Mouse (Mus musculus) limb, embryonic 10.5 days (tissue): ENCODE measurements around the gene Kcnq1. TPM values are rescaled to one million over a fixed set of nuclear protein-coding genes. Genes with fewer than 3 reads are reported as not detected.

Source experiments
- DNase-seq: peaks from one replicate; pipeline ENCODE4 v3.0.0-alpha.2; 2017; ENCODE audit warnings: low spot score
- H3K27ac ChIP-seq: fragments of 300-500 bp; sonication (generic); 2 replicates; pipeline ENCODE4 v1.5.1; 2016; ENCODE audit warnings: mild to moderate bottlenecking
- H3K27me3 ChIP-seq: fragments of 300-500 bp; sonication (generic); 2 replicates; pipeline ENCODE4 v1.6.1; 2016; ENCODE audit warnings: low read depth, mild to moderate bottlenecking; ENCODE audit not compliant: poor library complexity, severe bottlenecking
- H3K36me3 ChIP-seq: fragments of 300-500 bp; sonication (generic); 2 replicates; pipeline ENCODE4 v1.6.1; 2016; ENCODE audit warnings: mild to moderate bottlenecking, moderate library complexity
- H3K4me1 ChIP-seq: fragments of 300-500 bp; sonication (generic); 2 replicates; pipeline ENCODE4 v1.6.1; 2016
- H3K4me3 ChIP-seq: fragments of 300-500 bp; sonication (generic); 2 replicates; pipeline ENCODE4 v1.5.1; 2016; ENCODE audit warnings: mild to moderate bottlenecking, moderate library complexity
- H3K9me3 ChIP-seq: fragments of 300-500 bp; sonication (generic); replicated peaks from 2 replicates; pipeline ENCODE4 v1.6.1; 2016; ENCODE audit warnings: mild to moderate bottlenecking
- WGBS: fragments of 180-500 bp; shearing (Covaris S2); methylation state at CpG from one replicate; pipeline ENCODE4 v1.1.7; 2016; 5-methylcytosine and 5-hydroxymethylcytosine counted together
- polyA plus RNA-seq: library from polyadenylated mRNA; unstranded; fragments of >200 nt; fragmentation: Nextera tagmentation; extraction: Ambion mirVana; gene quantifications from 2 replicates; pipeline ENCODE4 v1.2.1, GENCODE M21; 2016

The Kcnq1 gene
- polyA plus RNA-seq, 1 experiment from 2014 or later = 0.94 TPM

- Histone ChIP-seq H3K27me3 (peaks cover 4% of the 10 kb centered on the region), H3K4me1 (peaks cover 38% of the 10 kb centered on the region), H3K9me3 (no peaks in the 10 kb centered on the region), H3K4me3 (peak overlapping the region; percentile 30), H3K36me3 (no peaks in the 10 kb centered on the region), H3K27ac (peak overlapping the region; percentile 85)
- WGBS = 11% methylated on average over 18 of the region's 18 CpGs
- DNase-seq = peak; percentile 92
Measured at GRCm38 (mm10) chr7:143153915-143154373, 47.8 kb downstream of the Kcnq1 start.

- Histone ChIP-seq H3K36me3 (no peaks in the 10 kb centered on the region), H3K4me3 (peak overlapping the region; percentile 30; the same call in 1 of the 2 replicates), H3K4me1 (peaks cover 43% of the 10 kb centered on the region), H3K9me3 (no peaks in the 10 kb centered on the region), H3K27me3 (peaks cover 4% of the 10 kb centered on the region), H3K27ac (peak overlapping the region; percentile 85)
- WGBS = 30% methylated on average over 19 of the region's 19 CpGs
- peak; percentile 74 for DNase-seq
Measured at GRCm38 (mm10) chr7:143154458-143154871, 48.3 kb downstream of the Kcnq1 start.

- H3K4me1 ChIP-seq = peaks cover 51% of the 10 kb centered on the region
- H3K27ac ChIP-seq = peak overlapping the region; percentile 85
- peaks cover 4% of the 10 kb centered on the region for H3K27me3 ChIP-seq
- no peaks in the 10 kb centered on the region for H3K36me3 ChIP-seq
- H3K9me3 ChIP-seq = no peaks in the 10 kb centered on the region
- H3K4me3 ChIP-seq = no peak overlapping the region
- 48% methylated on average over 5 of the region's 5 CpGs for WGBS
- no peak for DNase-seq
Measured at GRCm38 (mm10) chr7:143155257-143155656, 49.1 kb downstream of the Kcnq1 start.

GRCm38 (mm10) chr7:143158690-143159425 is 52.7 kb downstream of the Kcnq1 start:
- peaks cover 4% of the 10 kb centered on the region for H3K27me3 ChIP-seq
- WGBS = 86% methylated on average over 14 of the region's 14 CpGs
- peaks cover 53% of the 10 kb centered on the region for H3K4me1 ChIP-seq
- no peaks in the 10 kb centered on the region for H3K9me3 ChIP-seq
- no peak for DNase-seq
- H3K27ac ChIP-seq = peak overlapping the region; percentile 73
- no peak overlapping the region for H3K4me3 ChIP-seq
- H3K36me3 ChIP-seq = no peaks in the 10 kb centered on the region

GRCm38 (mm10) chr7:143159446-143159845 is 53.3 kb downstream of the Kcnq1 start:
- H3K36me3 ChIP-seq = no peaks in the 10 kb centered on the region
- no peaks in the 10 kb centered on the region for H3K9me3 ChIP-seq
- H3K4me3 ChIP-seq = no peak overlapping the region
- 65% methylated on average over 11 of the region's 11 CpGs for WGBS
- DNase-seq = no peak
- H3K27me3 ChIP-seq = peaks cover 4% of the 10 kb centered on the region
- H3K4me1 ChIP-seq = peaks cover 47% of the 10 kb centered on the region
- H3K27ac ChIP-seq = peak overlapping the region; percentile 73

GRCm38 (mm10) chr7:143160057-143160456 is 53.9 kb downstream of the Kcnq1 start:
- no peaks in the 10 kb centered on the region for H3K9me3 ChIP-seq
- no peak overlapping the region for H3K4me3 ChIP-seq
- DNase-seq = no peak
- 85% methylated on average over 5 of the region's 5 CpGs for WGBS
- peaks cover 41% of the 10 kb centered on the region for H3K4me1 ChIP-seq
- H3K36me3 ChIP-seq = no peaks in the 10 kb centered on the region
- H3K27me3 ChIP-seq = peaks cover 4% of the 10 kb centered on the region; the same call in 1 of the 2 replicates
- H3K27ac ChIP-seq = peak overlapping the region; percentile 73

- no peak overlapping the region for H3K4me3 ChIP-seq
- no peaks in the 10 kb centered on the region for H3K36me3 ChIP-seq
- WGBS = 76% methylated on average over 3 of the region's 3 CpGs
- no peaks in the 10 kb centered on the region for H3K9me3 ChIP-seq
- H3K27ac ChIP-seq = no peak overlapping the region
- 0 out of 2 replicates have a peak, but pooled peaks cover 4% of the 10 kb centered on the region for H3K27me3 ChIP-seq
- peaks cover 32% of the 10 kb centered on the region for H3K4me1 ChIP-seq
- DNase-seq = no peak
Measured at GRCm38 (mm10) chr7:143162051-143162450, 55.9 kb downstream of the Kcnq1 start.

GRCm38 (mm10) chr7:143164074-143164473 is 57.9 kb downstream of the Kcnq1 start:
- H3K9me3 ChIP-seq = no peaks in the 10 kb centered on the region
- H3K4me3 ChIP-seq = no peak overlapping the region
- no peak overlapping the region for H3K27ac ChIP-seq
- H3K36me3 ChIP-seq = no peaks in the 10 kb centered on the region
- 0 out of 2 replicates have a peak, but pooled peaks cover 4% of the 10 kb centered on the region for H3K27me3 ChIP-seq
- peaks cover 14% of the 10 kb centered on the region for H3K4me1 ChIP-seq
- no peak for DNase-seq

- no peak for DNase-seq
- WGBS = 76% methylated on average over 7 of the region's 7 CpGs
- Histone ChIP-seq H3K4me3 (no peak overlapping the region), H3K9me3 (no peaks in the 10 kb centered on the region), H3K36me3 (no peaks in the 10 kb centered on the region), H3K4me1 (no peaks in the 10 kb centered on the region), H3K27me3 (0 out of 2 replicates have a peak, but pooled peaks cover 4% of the 10 kb centered on the region), H3K27ac (no peak overlapping the region)
Measured at GRCm38 (mm10) chr7:143165687-143166265, 59.6 kb downstream of the Kcnq1 start.

- no peaks in the 10 kb centered on the region for H3K36me3 ChIP-seq
- 80% methylated on average over 3 of the region's 3 CpGs for WGBS
- no peak for DNase-seq
- no peaks in the 10 kb centered on the region for H3K9me3 ChIP-seq
- no peaks in the 10 kb centered on the region for H3K4me1 ChIP-seq
- H3K4me3 ChIP-seq = no peak overlapping the region
- 0 out of 2 replicates have a peak, but pooled peaks cover 4% of the 10 kb centered on the region for H3K27me3 ChIP-seq
- H3K27ac ChIP-seq = no peak overlapping the region
Measured at GRCm38 (mm10) chr7:143167275-143167674, 61.1 kb downstream of the Kcnq1 start.

- H3K27ac ChIP-seq = no peak overlapping the region
- 94% methylated on average over 3 of the region's 3 CpGs for WGBS
- no peak overlapping the region for H3K4me3 ChIP-seq
- DNase-seq = no peak
- H3K36me3 ChIP-seq = no peaks in the 10 kb centered on the region
- H3K9me3 ChIP-seq = no peaks in the 10 kb centered on the region
- peaks cover 12% of the 10 kb centered on the region for H3K4me1 ChIP-seq
- 0 out of 2 replicates have a peak, but pooled peaks cover 4% of the 10 kb centered on the region for H3K27me3 ChIP-seq
Measured at GRCm38 (mm10) chr7:143169371-143169770, 63.2 kb downstream of the Kcnq1 start.

- Histone ChIP-seq H3K27ac (peak overlapping the region; percentile 58; the same call in 1 of the 2 replicates), H3K4me1 (peaks cover 19% of the 10 kb centered on the region), H3K27me3 (no peaks in the 10 kb centered on the region), H3K36me3 (no peaks in the 10 kb centered on the region), H3K4me3 (no peak overlapping the region), H3K9me3 (no peaks in the 10 kb centered on the region)
- 73% methylated on average over 5 of the region's 5 CpGs for WGBS
- no peak for DNase-seq
Measured at GRCm38 (mm10) chr7:143172914-143173547, 66.9 kb downstream of the Kcnq1 start.

- peaks cover 19% of the 10 kb centered on the region for H3K4me1 ChIP-seq
- no peaks in the 10 kb centered on the region for H3K27me3 ChIP-seq
- no peak overlapping the region for H3K4me3 ChIP-seq
- H3K27ac ChIP-seq = peak overlapping the region; percentile 64
- WGBS = 76% methylated on average over 6 of the region's 6 CpGs
- no peaks in the 10 kb centered on the region for H3K9me3 ChIP-seq
- no peaks in the 10 kb centered on the region for H3K36me3 ChIP-seq
- DNase-seq = no peak
Measured at GRCm38 (mm10) chr7:143174633-143175032, 68.5 kb downstream of the Kcnq1 start.
